Mouse (Mus musculus) liver, embryonic 15.5 days (tissue): ENCODE measurements around the gene Zfp970. TPM values are rescaled to one million over a fixed set of nuclear protein-coding genes. Genes with fewer than 3 reads are reported as not detected.
"Not testable (repeated sequence)": the region's sequence is repeated elsewhere in the genome, so short reads cannot be mapped to it uniquely, and the experiment has no call there.

Experiments
- ATAC-seq: fragments of 200-750 bp; cut with Nextera tagmentation; 2 replicates; pipeline ENCODE4 v1.8.0; 2017; ENCODE audit warnings: moderate number of reproducible peaks, mild to moderate bottlenecking, moderate library complexity; ENCODE audit not compliant: insufficient read depth
- H3K27ac ChIP-seq: fragments of 300-500 bp; sonication (generic); replicated peaks from 2 replicates; pipeline ENCODE4 v1.5.1; 2015; ENCODE audit warnings: mild to moderate bottlenecking, inconsistent platforms
- H3K27me3 ChIP-seq: fragments of 300-500 bp; sonication (generic); 2 replicates; pipeline ENCODE4 v1.6.1; 2015; ENCODE audit warnings: mild to moderate bottlenecking, inconsistent platforms
- H3K36me3 ChIP-seq: fragments of 300-500 bp; sonication (generic); replicated peaks from 2 replicates; pipeline ENCODE4 v1.6.1; 2015; ENCODE audit warnings: moderate library complexity, mild to moderate bottlenecking, inconsistent platforms
- H3K4me1 ChIP-seq: fragments of 300-500 bp; sonication (generic); replicated peaks from 2 replicates; pipeline ENCODE4 v1.6.1; 2015; ENCODE audit warnings: inconsistent platforms
- H3K4me2 ChIP-seq: fragments of 300-500 bp; sonication (generic); 2 replicates; pipeline ENCODE4 v1.6.1; 2015; ENCODE audit warnings: moderate library complexity, mild to moderate bottlenecking, inconsistent platforms
- H3K4me3 ChIP-seq: fragments of 300-500 bp; sonication (generic); replicated peaks from 2 replicates; pipeline ENCODE4 v1.5.1; 2015; ENCODE audit warnings: mild to moderate bottlenecking, inconsistent platforms
- H3K9ac ChIP-seq: fragments of 300-500 bp; sonication (generic); 2 replicates; pipeline ENCODE4 v1.6.1; 2015; ENCODE audit warnings: moderate library complexity, mild to moderate bottlenecking, inconsistent platforms
- H3K9me3 ChIP-seq: fragments of 300-500 bp; sonication (generic); replicated peaks from 2 replicates; pipeline ENCODE4 v1.6.1; 2016; ENCODE audit warnings: inconsistent platforms
- WGBS: fragments of 180-500 bp; shearing (Covaris S2); methylation state at CpG from one replicate; pipeline ENCODE4 v1.1.7; 2015; ENCODE audit warnings: mixed read lengths; ENCODE audit not compliant: insufficient replicate concordance; 5-methylcytosine and 5-hydroxymethylcytosine counted together
- polyA plus RNA-seq: library from polyadenylated mRNA; unstranded; fragments of >200 nt; fragmentation: Nextera tagmentation; extraction: Ambion mirVana; gene quantifications from 2 replicates; pipeline ENCODE4 v1.2.1, GENCODE M21; 2015

Gene Zfp970
- polyA plus RNA-seq, 1 experiment from 2014 or later, result 1.8 TPM

GRCm38 (mm10) chr2:177518354-177518753, 53.8 kb downstream of the Zfp970 start:
- WGBS, result 65% methylated on average over 7 of the region's 7 CpGs
- not testable (repeated sequence) for H3K4me3 ChIP-seq, H3K27ac ChIP-seq, H3K36me3 ChIP-seq, H3K4me1 ChIP-seq, ATAC-seq, H3K4me2 ChIP-seq, H3K9me3 ChIP-seq, H3K9ac ChIP-seq, H3K27me3 ChIP-seq

- H3K27ac ChIP-seq, H3K36me3 ChIP-seq, H3K4me3 ChIP-seq, H3K9ac ChIP-seq, H3K4me2 ChIP-seq, H3K27me3 ChIP-seq, H3K9me3 ChIP-seq, ATAC-seq, H3K4me1 ChIP-seq: not testable (repeated sequence)
- 65% methylated on average over 1 of the region's 1 CpGs for WGBS
Measured at GRCm38 (mm10) chr2:177518960-177519359, 54.4 kb downstream of the Zfp970 start.

- no peak overlapping the region for H3K4me2 ChIP-seq
- H3K36me3 ChIP-seq, result no peaks in the 10 kb centered on the region
- no peak for ATAC-seq
- H3K9ac ChIP-seq, result no peak overlapping the region
- 55% methylated on average over 8 of the region's 8 CpGs for WGBS
- H3K4me3 ChIP-seq, result no peak overlapping the region
- H3K27ac ChIP-seq, result no peak overlapping the region
- H3K4me1 ChIP-seq, result no peaks in the 10 kb centered on the region
- H3K9me3 ChIP-seq, result no peaks in the 10 kb centered on the region
- no peaks in the 10 kb centered on the region for H3K27me3 ChIP-seq
Measured at GRCm38 (mm10) chr2:177520035-177520434, 55.5 kb downstream of the Zfp970 start.

DNA sequence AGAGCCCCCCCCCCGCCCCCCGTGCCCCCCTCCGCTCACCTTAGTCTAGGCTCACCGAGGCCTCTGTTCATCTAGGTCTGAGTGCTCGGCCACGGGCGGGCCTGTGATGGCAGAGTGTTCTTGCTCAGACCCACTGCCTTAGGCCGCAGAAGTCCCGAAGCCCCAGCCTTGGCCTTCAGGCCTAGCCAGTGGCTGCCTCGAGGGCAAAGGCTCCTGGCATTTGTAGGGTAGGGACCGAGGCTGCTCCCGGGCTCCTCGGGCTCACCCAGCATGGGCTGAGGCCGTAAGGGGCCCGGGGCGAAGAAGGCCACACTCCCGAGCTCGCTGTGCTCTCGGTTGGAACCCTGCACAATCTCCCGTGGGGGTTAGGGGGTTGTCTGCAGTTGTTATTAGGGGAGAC, 58.5 kb downstream of the Zfp970 start:
- 80% methylated on average over 20 of the region's 20 CpGs for WGBS
- no peak for ATAC-seq

DNA sequence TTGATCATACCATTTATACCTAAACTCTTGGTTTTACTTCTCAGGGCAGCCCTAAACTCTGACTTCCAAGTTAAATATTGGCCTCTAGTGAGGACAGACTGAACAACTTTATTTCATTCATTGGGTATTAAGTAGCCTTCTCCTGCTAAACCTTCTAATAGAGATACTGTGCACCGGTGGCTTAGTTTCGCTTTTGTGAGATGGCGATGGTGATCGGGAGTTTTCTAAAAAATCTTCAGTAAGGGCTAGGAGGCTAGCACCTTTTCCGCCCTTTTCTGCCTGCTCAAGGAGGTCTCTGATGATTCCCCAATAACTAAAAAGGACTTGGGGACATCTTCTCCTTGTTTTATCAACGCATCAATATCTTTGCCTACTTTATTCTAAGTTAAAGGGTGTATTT, 59.1 kb downstream of the Zfp970 start:
- H3K27me3 ChIP-seq, H3K9me3 ChIP-seq, ATAC-seq, H3K4me1 ChIP-seq, H3K27ac ChIP-seq, H3K4me2 ChIP-seq, H3K36me3 ChIP-seq, H3K4me3 ChIP-seq, H3K9ac ChIP-seq: not testable (repeated sequence)
- 72% methylated on average over 6 of the region's 6 CpGs for WGBS

More for the DNA sequence above, 58.5 kb downstream of the Zfp970 start:
- no peaks in the 10 kb centered on the region for H3K9me3 ChIP-seq
- H3K27me3 ChIP-seq, result no peaks in the 10 kb centered on the region
- H3K9ac ChIP-seq, result no peak overlapping the region
- no peak overlapping the region for H3K4me3 ChIP-seq
- H3K4me2 ChIP-seq, result no peak overlapping the region
- no peaks in the 10 kb centered on the region for H3K4me1 ChIP-seq
- no peak overlapping the region for H3K27ac ChIP-seq
- H3K36me3 ChIP-seq, result no peaks in the 10 kb centered on the region

DNA sequence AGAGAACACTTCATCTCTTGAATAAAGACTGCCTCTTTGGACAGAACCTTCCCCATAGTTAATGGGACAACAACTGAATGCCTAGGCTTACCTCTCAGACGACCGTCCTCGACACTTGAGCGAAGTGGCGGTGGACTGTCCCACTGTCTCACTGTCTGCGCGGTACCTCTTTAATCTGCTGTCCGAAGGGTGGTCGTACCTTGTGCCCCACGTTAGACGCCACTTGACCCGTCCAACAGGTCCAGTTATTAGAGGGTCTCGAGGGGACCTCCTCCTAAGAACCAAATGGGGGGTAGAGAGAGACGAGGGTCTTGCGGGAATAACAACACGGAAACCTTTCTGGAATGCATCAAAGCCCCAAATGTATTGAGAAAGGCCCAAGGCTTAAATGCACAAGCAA, 59.6 kb downstream of the Zfp970 start:
- not testable (repeated sequence) for H3K36me3 ChIP-seq, H3K27ac ChIP-seq, H3K27me3 ChIP-seq, H3K9me3 ChIP-seq, H3K4me1 ChIP-seq, H3K9ac ChIP-seq, H3K4me2 ChIP-seq, ATAC-seq, H3K4me3 ChIP-seq
- WGBS, result 69% methylated on average over 16 of the region's 16 CpGs

Other genes starting within 250 kb of the Zfp970 start
- gene Gm14409, start 197.7 kb upstream of the Zfp970 start, polyA plus RNA-seq, result not detected in 2 replicates
- 0.09 TPM in 1 of 2 replicates, not detected in the other for gene Gm14412, start 140.4 kb upstream of the Zfp970 start, polyA plus RNA-seq
- 1.0 and 1.1 TPM in 2 replicates for gene Gm14418, start 66.4 kb upstream of the Zfp970 start, polyA plus RNA-seq
- gene Gm14403, start 33.5 kb downstream of the Zfp970 start, polyA plus RNA-seq, result 1.5 and 2.2 TPM in 2 replicates
- not detected in 2 replicates for gene Gm14406, start 113.5 kb downstream of the Zfp970 start, polyA plus RNA-seq